Mouse (Mus musculus) liver, embryonic 11.5 days (tissue): ENCODE measurements around the gene Stpg3. TPM values are rescaled to one million over a fixed set of nuclear protein-coding genes. Genes with fewer than 3 reads are reported as not detected.

Experiments
- ATAC-seq: fragments of 200-750 bp; cut with Nextera tagmentation; replicated peaks from 2 replicates; pipeline ENCODE4 v1.8.0; 2017; ENCODE audit warnings: moderate number of reproducible peaks, mild to moderate bottlenecking, moderate TSS enrichment, moderate library complexity; ENCODE audit not compliant: low FRiP score
- DNase-seq: peaks from one replicate; pipeline ENCODE4 v3.0.0-alpha.2; 2017; ENCODE audit warnings: low spot score
- H3K27ac ChIP-seq: fragments of 300-500 bp; sonication (generic); 2 replicates; pipeline ENCODE4 v1.5.1; 2014; ENCODE audit warnings: mild to moderate bottlenecking, low read depth, low read length, control low read depth
- H3K27me3 ChIP-seq: fragments of 300-500 bp; sonication (generic); replicated peaks from 2 replicates; pipeline ENCODE4 v1.6.1; 2014; ENCODE audit warnings: low read length, mixed read lengths; ENCODE audit not compliant: control insufficient read depth, insufficient read depth
- H3K36me3 ChIP-seq: fragments of 300-500 bp; sonication (generic); 2 replicates; pipeline ENCODE4 v1.6.1; 2014; ENCODE audit warnings: mild to moderate bottlenecking, low read length, moderate library complexity, mixed read lengths; ENCODE audit not compliant: control insufficient read depth, insufficient read depth
- H3K4me1 ChIP-seq: fragments of 300-500 bp; sonication (generic); replicated peaks from 2 replicates; pipeline ENCODE4 v1.6.1; 2014; ENCODE audit warnings: low read length, mixed read lengths; ENCODE audit not compliant: control insufficient read depth, insufficient read depth
- H3K4me2 ChIP-seq: fragments of 300-500 bp; sonication (generic); 2 replicates; pipeline ENCODE4 v1.6.1; 2014; ENCODE audit warnings: mild to moderate bottlenecking, control low read depth, moderate library complexity
- H3K4me3 ChIP-seq: fragments of 300-500 bp; sonication (generic); 2 replicates; pipeline ENCODE4 v1.5.1; 2014; ENCODE audit warnings: low read depth, low read length, control low read depth
- H3K9ac ChIP-seq: fragments of 300-500 bp; sonication (generic); 2 replicates; pipeline ENCODE4 v1.6.1; 2014; ENCODE audit warnings: low read depth, low read length, control low read depth
- H3K9me3 ChIP-seq: fragments of 300-500 bp; sonication (generic); 2 replicates; pipeline ENCODE4 v1.6.1; 2016; ENCODE audit warnings: low read length, inconsistent platforms, mixed read lengths; ENCODE audit not compliant: control insufficient read depth
- WGBS: fragments of 180-500 bp; shearing (Covaris S2); extraction: QIAGEN DNeasy Blood & Tissue Kit; methylation state at CpG from one replicate; pipeline ENCODE4 v1.1.7; 2014; 5-methylcytosine and 5-hydroxymethylcytosine counted together
- polyA plus RNA-seq: library from polyadenylated mRNA; unstranded; fragments of >200 nt; fragmentation: Nextera tagmentation; extraction: Ambion mirVana; gene quantifications from 2 replicates; pipeline ENCODE4 v1.2.1, GENCODE M21; 2014

Gene Stpg3
- polyA plus RNA-seq, 1 experiment from 2014 or later: 0.29 TPM

GRCm38 (mm10) chr2:25181891-25182397 is 32.5 kb downstream of the Stpg3 start:
- peaks cover 76% of the 10 kb centered on the region for H3K27me3 ChIP-seq
- H3K9ac ChIP-seq: peak overlapping the region; percentile 78
- H3K4me3 ChIP-seq: peak overlapping the region; percentile 65
- H3K36me3 ChIP-seq: no peaks in the 10 kb centered on the region
- WGBS: 2% methylated on average over 17 of the region's 17 CpGs
- peaks cover 28% of the 10 kb centered on the region for H3K4me1 ChIP-seq
- no peak for DNase-seq
- H3K9me3 ChIP-seq: no peaks in the 10 kb centered on the region
- peak overlapping the region; percentile 93 for H3K27ac ChIP-seq
- peak overlapping the region; percentile 96 for H3K4me2 ChIP-seq
- no peak for ATAC-seq

DNA sequence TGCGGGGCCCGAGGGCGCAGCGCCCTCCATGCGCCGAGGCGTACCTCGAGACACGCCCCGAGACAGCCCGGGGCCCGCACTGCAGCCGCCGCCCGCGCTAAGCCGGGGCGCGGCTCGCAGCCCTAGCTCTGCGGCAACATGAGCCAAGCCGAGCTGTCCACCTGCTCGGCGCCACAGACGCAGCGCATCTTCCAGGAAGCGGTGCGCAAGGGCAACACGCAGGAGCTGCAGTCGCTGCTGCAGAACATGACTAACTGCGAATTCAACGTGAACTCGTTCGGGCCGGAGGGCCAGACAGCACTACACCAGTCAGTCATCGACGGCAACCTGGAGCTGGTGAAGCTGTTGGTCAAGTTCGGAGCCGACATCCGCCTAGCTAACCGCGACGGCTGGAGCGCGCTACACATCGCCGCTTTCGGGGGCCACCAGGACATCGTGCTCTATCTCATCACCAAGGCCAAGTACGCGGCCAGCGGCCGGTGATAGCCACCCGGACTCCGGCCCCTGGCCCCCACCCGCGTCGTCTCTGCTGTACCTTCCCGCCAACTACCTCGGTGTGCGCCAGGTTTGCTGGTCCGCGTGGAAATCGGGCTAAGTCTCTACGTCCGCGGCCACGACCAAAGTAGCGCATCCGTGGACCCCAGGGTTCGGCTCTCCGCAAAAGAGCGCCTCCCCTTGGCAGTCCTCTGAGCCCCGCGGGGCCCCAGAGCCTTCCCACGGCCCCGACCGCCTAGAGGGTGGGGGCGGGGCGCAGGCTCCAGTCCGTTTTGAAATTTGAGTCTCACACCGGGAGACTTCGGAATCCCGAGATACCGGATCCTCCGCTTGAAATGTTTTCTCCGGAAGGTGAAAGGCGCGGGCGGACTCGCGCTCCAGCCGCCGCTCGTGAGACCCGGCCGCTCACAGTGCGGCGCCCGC is 33.2 kb downstream of the Stpg3 start:
- Histone ChIP-seq H3K4me1 (peaks cover 29% of the 10 kb centered on the region), H3K9ac (peak overlapping the region; percentile 78), H3K36me3 (no peaks in the 10 kb centered on the region), H3K4me3 (peak overlapping the region; percentile 65), H3K27ac (peak overlapping the region; percentile 93), H3K4me2 (peak overlapping the region; percentile 96), H3K27me3 (peaks cover 72% of the 10 kb centered on the region), H3K9me3 (no peaks in the 10 kb centered on the region)
- under 1% methylated on average over 100 of the region's 100 CpGs for WGBS
- peak; percentile 72 for ATAC-seq
- DNase-seq: peak; percentile 79

DNA sequence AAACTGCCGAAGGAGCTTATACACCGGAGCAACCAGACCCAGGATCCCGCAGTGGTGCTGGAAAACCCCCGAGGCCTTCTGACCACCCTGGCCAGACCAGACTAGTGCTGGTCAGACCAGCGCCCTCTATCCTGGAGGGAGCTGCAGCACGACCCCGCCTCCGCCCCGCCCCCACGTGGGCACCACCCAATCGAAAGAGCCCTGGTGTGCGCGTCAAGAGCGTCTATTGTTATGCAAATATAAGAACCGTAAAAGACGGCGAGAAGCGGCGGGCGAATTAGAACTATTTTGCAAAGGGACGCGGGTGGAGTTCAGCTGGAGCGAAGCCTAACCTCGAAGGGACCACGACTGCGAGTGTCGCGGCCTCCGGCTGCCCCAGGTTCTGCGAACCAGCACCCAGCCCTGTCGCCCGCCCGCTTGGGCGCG is 33.9 kb downstream of the Stpg3 start, which contains the start of gene Nrarp:
TSS of gene Nrarp (plus strand) at position 281 of the 426 bp plus-strand sequence.
- H3K4me1 ChIP-seq: peaks cover 37% of the 10 kb centered on the region

DNA sequence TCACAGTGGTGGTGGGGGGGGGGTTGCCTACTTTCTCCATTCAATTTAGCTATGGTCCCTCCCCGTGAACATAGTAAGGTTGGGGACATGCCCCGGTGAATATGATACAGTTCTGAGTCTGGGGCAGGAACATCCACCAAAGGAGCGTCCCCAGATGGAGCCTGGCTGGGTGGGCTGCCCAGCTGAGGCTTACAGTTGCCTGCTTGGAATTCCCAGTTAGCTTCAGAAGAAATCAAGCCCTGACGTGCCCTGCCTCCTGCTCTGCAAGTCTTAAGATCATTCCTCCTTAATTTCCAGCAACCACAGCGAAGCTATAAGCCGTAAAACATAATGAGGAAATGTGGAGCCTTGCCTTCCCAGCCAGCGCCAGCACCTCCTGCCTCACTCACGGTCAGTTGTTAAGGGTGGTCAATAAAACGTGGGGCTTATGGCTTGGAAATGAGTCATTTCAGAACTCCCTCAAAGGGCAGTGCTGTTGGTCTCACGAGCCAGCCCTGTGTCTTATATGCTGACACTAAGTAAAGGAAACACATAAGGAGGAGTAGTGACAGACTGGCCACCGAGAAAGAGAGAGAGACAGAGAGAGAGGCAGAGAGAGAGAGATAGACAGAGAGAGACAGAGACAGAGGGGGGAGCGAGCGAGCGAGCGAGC is 34.7 kb downstream of the Stpg3 start:
- peaks cover 45% of the 10 kb centered on the region for H3K4me1 ChIP-seq
- peaks cover 66% of the 10 kb centered on the region for H3K27me3 ChIP-seq
- no peak overlapping the region for H3K4me3 ChIP-seq

More for the DNA sequence above, 33.9 kb downstream of the Stpg3 start, which contains the start of gene Nrarp:
- H3K27me3 ChIP-seq: peaks cover 70% of the 10 kb centered on the region
- H3K9ac ChIP-seq: peak within 1 kb of the TSS; percentile 78
- H3K27ac ChIP-seq: peak within 1 kb of the TSS; percentile 93
- no peaks in the 10 kb centered on the region for H3K9me3 ChIP-seq
- WGBS: under 1% methylated on average over 35 of the region's 35 CpGs
- DNase-seq (peak; percentile 92), ATAC-seq (peak; percentile 85)
- no peaks in the 10 kb centered on the region for H3K36me3 ChIP-seq
- peak within 1 kb of the TSS; percentile 65 for H3K4me3 ChIP-seq
- peak within 1 kb of the TSS; percentile 96 for H3K4me2 ChIP-seq

GRCm38 (mm10) chr2:25178285-25178972 is 36.0 kb downstream of the Stpg3 start:
- no peak for DNase-seq
- H3K4me3 ChIP-seq: no peak overlapping the region
- H3K27me3 ChIP-seq: peaks cover 53% of the 10 kb centered on the region
- ATAC-seq: no peak
- no peaks in the 10 kb centered on the region for H3K9me3 ChIP-seq
- no peak overlapping the region for H3K27ac ChIP-seq
- WGBS: 23% methylated on average over 10 of the region's 10 CpGs
- H3K4me1 ChIP-seq: peaks cover 55% of the 10 kb centered on the region
- H3K9ac ChIP-seq: no peak overlapping the region
- H3K4me2 ChIP-seq: no peak overlapping the region
- no peaks in the 10 kb centered on the region for H3K36me3 ChIP-seq

More for the DNA sequence above, 34.7 kb downstream of the Stpg3 start:
- H3K9ac ChIP-seq: no peak overlapping the region
- H3K9me3 ChIP-seq: no peaks in the 10 kb centered on the region
- ATAC-seq (no peak), DNase-seq (no peak)
- H3K36me3 ChIP-seq: no peaks in the 10 kb centered on the region
- peak overlapping the region; percentile 96 for H3K4me2 ChIP-seq
- 61% methylated on average over 15 of the region's 15 CpGs for WGBS
- H3K27ac ChIP-seq: no peak overlapping the region

- no peak overlapping the region for H3K4me2 ChIP-seq
- H3K9ac ChIP-seq: no peak overlapping the region
- WGBS: 26% methylated on average over 5 of the region's 6 CpGs
- no peak overlapping the region for H3K27ac ChIP-seq
- DNase-seq (no peak), ATAC-seq (no peak)
- H3K36me3 ChIP-seq: no peaks in the 10 kb centered on the region
- H3K4me3 ChIP-seq: no peak overlapping the region
- H3K9me3 ChIP-seq: no peaks in the 10 kb centered on the region
- H3K4me1 ChIP-seq: peaks cover 59% of the 10 kb centered on the region
- H3K27me3 ChIP-seq: peaks cover 46% of the 10 kb centered on the region
Measured at GRCm38 (mm10) chr2:25177685-25178084, 36.8 kb downstream of the Stpg3 start.

- no peaks in the 10 kb centered on the region for H3K9me3 ChIP-seq
- H3K36me3 ChIP-seq: no peaks in the 10 kb centered on the region
- ATAC-seq (no peak), DNase-seq (no peak)
- 44% methylated on average over 4 of the region's 4 CpGs for WGBS
- peaks cover 42% of the 10 kb centered on the region for H3K27me3 ChIP-seq
- H3K4me1 ChIP-seq: peaks cover 61% of the 10 kb centered on the region
- no peak overlapping the region for H3K4me3 ChIP-seq
- H3K4me2 ChIP-seq: no peak overlapping the region
- no peak overlapping the region for H3K9ac ChIP-seq
- H3K27ac ChIP-seq: no peak overlapping the region
Measured at GRCm38 (mm10) chr2:25177076-25177475, 37.4 kb downstream of the Stpg3 start.

- Histone ChIP-seq H3K4me1 (peaks cover 62% of the 10 kb centered on the region), H3K27ac (no peak overlapping the region)
Measured at GRCm38 (mm10) chr2:25176573-25176972, 37.9 kb downstream of the Stpg3 start.

More at GRCm38 (mm10) chr2:25176573-25176972, 37.9 kb downstream of the Stpg3 start:
- Histone ChIP-seq H3K36me3 (no peaks in the 10 kb centered on the region), H3K4me2 (no peak overlapping the region), H3K4me3 (no peak overlapping the region), H3K27me3 (peaks cover 38% of the 10 kb centered on the region), H3K9me3 (no peaks in the 10 kb centered on the region), H3K9ac (no peak overlapping the region)
- ATAC-seq: no peak
- no peak for DNase-seq
- WGBS: 51% methylated on average over 6 of the region's 6 CpGs
